Comparison of ENCODE assay signal across 12 mouse cellular contexts in genomic region chr4:133863795-133864379, GRCm38 (mm10). TPM values are rescaled to one million over a fixed set of nuclear protein-coding genes. Genes with fewer than 3 reads are reported as not detected.
DNase-seq lines count a peak whose midpoint lies in the region; ATAC-seq and TF ChIP-seq lines count a peak whose summit lies in the region.
"Had no signal": no experiment of that assay in that cellular context is flagged by ENCODE, and none has a peak within 500 bp of the region (broad histone marks: within the 10 kb centered on the region; RNA-seq: fewer than 3 reads in every experiment).

No protein-coding gene starts in this region.

- peaks cover 17% of the 10 kb centered on the region for H3K4me1 ChIP-seq in hindbrain, embryonic 12.5 days
- 0 out of 2 replicates have a peak, but pooled peaks cover 5% of the 10 kb centered on the region for H3K4me1 ChIP-seq in stomach, embryonic 16.5 days (ENCODE audit: control insufficient read depth, insufficient read depth, low read length)

- TF ChIP-seq CTCF in left cerebral cortex, adult 2 months (IDR thresholded peaks at IDR 0.05): no peak

- 50% methylated on average over 12 of the region's 12 CpGs for WGBS in hindbrain, embryonic 12.5 days
- WGBS in stomach, embryonic 16.5 days: 64% methylated on average over 12 of the region's 12 CpGs

- no peak overlapping the region for H3K4me2 ChIP-seq in hindbrain, embryonic 12.5 days (replicated peaks)
- H3K4me2 ChIP-seq in stomach, embryonic 16.5 days (ENCODE audit: low read depth, low read length): no peak overlapping the region
- H3K4me2 ChIP-seq: stomach, embryonic 15.5 days had no signal

- no peaks in the 10 kb centered on the region for H3K27me3 ChIP-seq in hindbrain, embryonic 12.5 days
- no peaks in the 10 kb centered on the region for H3K27me3 ChIP-seq in stomach, embryonic 16.5 days (ENCODE audit: control insufficient read depth, insufficient read depth, low read length)
- H3K27me3 ChIP-seq: megakaryocyte, embryonic 14.5 days; stomach, embryonic 15.5 days had no signal

- peak; percentile 21 for DNase-seq in embryo, embryonic 10.5 days (ENCODE audit: low spot score)
- no peak for DNase-seq in embryo, embryonic 9.5 days (ENCODE audit: extremely low spot score)
- no peak for DNase-seq in left cerebral cortex, adult 2 months (ENCODE audit: extremely low spot score in 1 of 2, low spot score in 2 of 2)
- DNase-seq in left cerebral cortex, postnatal 36 days (ENCODE audit: low spot score in 2 of 2): no peak
- DNase-seq: B cell, adult 2 months had no signal

- peak overlapping the region; percentile 52; the same call in 1 of the 2 replicates for H3K27ac ChIP-seq in left cerebral cortex, adult 2 months
- no peak overlapping the region for H3K27ac ChIP-seq in hindbrain, embryonic 12.5 days
- H3K27ac ChIP-seq in stomach, embryonic 16.5 days (ENCODE audit: low read length): no peak overlapping the region
- H3K27ac ChIP-seq: liver, embryonic 14.5 days had no signal

- H3K4me3 ChIP-seq in left cerebral cortex, adult 2 months: no peak overlapping the region
- H3K4me3 ChIP-seq in hindbrain, embryonic 12.5 days: no peak overlapping the region
- no peak overlapping the region for H3K4me3 ChIP-seq in stomach, embryonic 16.5 days (replicated peaks; ENCODE audit: low read length)
- H3K4me3 ChIP-seq: megakaryocyte, embryonic 14.5 days; stomach, embryonic 15.5 days had no signal

- peaks cover 19% of the 10 kb centered on the region for H3K36me3 ChIP-seq in hindbrain, embryonic 12.5 days
- peaks cover 17% of the 10 kb centered on the region for H3K36me3 ChIP-seq in stomach, embryonic 16.5 days (ENCODE audit: control insufficient read depth, insufficient read depth, low read length)

- peak overlapping the region; percentile 43 for H3K9ac ChIP-seq in hindbrain, embryonic 12.5 days
- H3K9ac ChIP-seq in stomach, embryonic 16.5 days (ENCODE audit: low read length): 0 out of 2 replicates have a peak overlapping the region, but pooled peaks have one; percentile 2
- H3K9ac ChIP-seq: liver, embryonic 14.5 days; stomach, embryonic 15.5 days had no signal

- intact Hi-C loops in left cerebral cortex, adult 2 months (cut with DNase I): no loop called here
- intact Hi-C loops in left cerebral cortex, postnatal 36 days (cut with DNase I): no loop called here

- 0 out of 2 replicates have a peak, but pooled peaks have one; percentile 46 for ATAC-seq in hindbrain, embryonic 12.5 days (ENCODE audit: low FRiP score)
- ATAC-seq in stomach, embryonic 16.5 days (ENCODE audit: insufficient read depth, low FRiP score): no peak
- ATAC-seq in CD4-positive, CD25-positive, alpha-beta regulatory T cell, adult 4 months: no peak
- ATAC-seq in megakaryocyte-erythroid progenitor cell, adult 5-6 weeks (replicated peaks; ENCODE audit: low FRiP score, low TSS enrichment, poor library complexity, severe bottlenecking): no peak

- no peaks in the 10 kb centered on the region for H3K9me3 ChIP-seq in hindbrain, embryonic 12.5 days (replicated peaks)
- H3K9me3 ChIP-seq in stomach, embryonic 16.5 days (replicated peaks; ENCODE audit: control insufficient read depth, low read length): no peaks in the 10 kb centered on the region
- H3K9me3 ChIP-seq: megakaryocyte, embryonic 14.5 days; stomach, embryonic 15.5 days had no signal

RNA-seq across cellular contexts. Expression of gene Rps6ka1, which starts 23.7 kb away (rescaled TPM):
- total RNA-seq in left cerebral cortex, adult 2 months (2021): 10 to 100 TPM; 11.8 to 12.6 TPM
- total RNA-seq in left cerebral cortex, postnatal 36 days (2021): 10 to 100 TPM in 1 of 2 experiments, 1 to 10 TPM in 1; 9.9 to 13.6 TPM
- 30.3 and 37.4 TPM in 2 replicates for polyA plus RNA-seq in hindbrain, embryonic 12.5 days (2016; fragmentation: Nextera tagmentation; extraction: Ambion mirVana)
- 69.2 and 71.8 TPM in 2 replicates for polyA plus RNA-seq in stomach, embryonic 16.5 days (2015; fragmentation: Nextera tagmentation; extraction: Ambion mirVana)
- polyA plus RNA-seq in CD4-positive, CD25-positive, alpha-beta regulatory T cell, adult 4 months (2017; shearing (Covaris generic)): 100 to 1,000 TPM; 118 to 183 TPM
- 37.3 and 46.2 TPM in 2 replicates for total RNA-seq in megakaryocyte-erythroid progenitor cell, adult 5-6 weeks (2014; fragmentation: Nextera tagmentation)
- 16.3 and 36.1 TPM in 2 replicates for total RNA-seq in megakaryocyte-erythroid progenitor cell, adult 5-6 weeks (2017)
